Mouse (Mus musculus) intestine, postnatal 0 days (tissue): ENCODE measurements around the gene Inhbe. TPM values are rescaled to one million over a fixed set of nuclear protein-coding genes. Genes with fewer than 3 reads are reported as not detected.

ENCODE experiments used
- ATAC-seq: fragments of 200-750 bp; cut with Nextera tagmentation; 2 replicates; pipeline ENCODE4 v1.8.0; 2017; ENCODE audit warnings: mild to moderate bottlenecking, moderate TSS enrichment, moderate library complexity
- H3K27ac ChIP-seq: fragments of 300-500 bp; sonication (generic); 2 replicates; pipeline ENCODE4 v1.5.1; 2014; ENCODE audit warnings: mild to moderate bottlenecking, low read depth, low read length, moderate library complexity
- H3K27me3 ChIP-seq: fragments of 300-500 bp; sonication (generic); replicated peaks from 2 replicates; pipeline ENCODE4 v1.6.1; 2014; ENCODE audit warnings: low read length, mixed read lengths; ENCODE audit not compliant: control insufficient read depth, insufficient read depth
- H3K36me3 ChIP-seq: fragments of 300-500 bp; sonication (generic); 2 replicates; pipeline ENCODE4 v1.6.1; 2014; ENCODE audit warnings: mild to moderate bottlenecking, moderate library complexity; ENCODE audit not compliant: control insufficient read depth, insufficient read depth
- H3K4me1 ChIP-seq: fragments of 300-500 bp; sonication (generic); replicated peaks from 2 replicates; pipeline ENCODE4 v1.6.1; 2014; ENCODE audit warnings: antibody characterized with exemption, low read length, mixed read lengths; ENCODE audit not compliant: control insufficient read depth, insufficient read depth
- H3K4me2 ChIP-seq: fragments of 300-500 bp; sonication (generic); replicated peaks from 2 replicates; pipeline ENCODE4 v1.6.1; 2014; ENCODE audit warnings: low read depth, mild to moderate bottlenecking, moderate library complexity
- H3K4me3 ChIP-seq: fragments of 300-500 bp; sonication (generic); 2 replicates; pipeline ENCODE4 v1.5.1; 2014; ENCODE audit warnings: low read depth, low read length
- H3K9ac ChIP-seq: fragments of 300-500 bp; sonication (generic); 2 replicates; pipeline ENCODE4 v1.6.1; 2014; ENCODE audit warnings: mild to moderate bottlenecking, low read depth, low read length
- H3K9me3 ChIP-seq: fragments of 300-500 bp; sonication (generic); 2 replicates; pipeline ENCODE4 v1.6.1; 2016; ENCODE audit warnings: mixed run types; ENCODE audit not compliant: control insufficient read depth
- CTCF ChIP-seq: sonication (generic); IDR thresholded peaks from 2 replicates; pipeline ENCODE4 v1.5.1; 2016; ENCODE audit warnings: low read depth, mild to moderate bottlenecking, control low read depth, antibody characterized with exemption, moderate library complexity
- WGBS: fragments of 180-500 bp; shearing (Covaris S2); extraction: QIAGEN DNeasy Blood & Tissue Kit; methylation state at CpG from one replicate; pipeline ENCODE4 v1.1.7; 2014; 5-methylcytosine and 5-hydroxymethylcytosine counted together
- polyA plus RNA-seq: library from polyadenylated mRNA; unstranded; fragments of >200 nt; fragmentation: Nextera tagmentation; extraction: Ambion mirVana; gene quantifications from 2 replicates; pipeline ENCODE4 v1.2.1, GENCODE M21; 2015

Gene Inhbe
- polyA plus RNA-seq, 1 experiment from 2014 or later: 0.04 TPM

- H3K4me1 ChIP-seq: no peaks in the 10 kb centered on the region
- no peak overlapping the region for H3K4me3 ChIP-seq
- no peak overlapping the region for H3K4me2 ChIP-seq
- H3K27me3 ChIP-seq: no peaks in the 10 kb centered on the region
- no peaks in the 10 kb centered on the region for H3K36me3 ChIP-seq
- no peak for TF ChIP-seq CTCF
- no peaks in the 10 kb centered on the region for H3K9me3 ChIP-seq
- H3K27ac ChIP-seq: no peak overlapping the region
- ATAC-seq: no peak
- 64% methylated on average over 8 of the region's 8 CpGs for WGBS
- no peak overlapping the region for H3K9ac ChIP-seq
Measured at GRCm38 (mm10) chr10:127349810-127350209, 4.4 kb downstream of the Inhbe start.

- TF ChIP-seq CTCF: peak; percentile 36; the same call in 1 of the 2 replicates
- H3K4me1 ChIP-seq: no peaks in the 10 kb centered on the region
- no peaks in the 10 kb centered on the region for H3K27me3 ChIP-seq
- no peak overlapping the region for H3K4me2 ChIP-seq
- no peak for ATAC-seq
- no peaks in the 10 kb centered on the region for H3K36me3 ChIP-seq
- WGBS: 66% methylated on average over 4 of the region's 4 CpGs
- no peak overlapping the region for H3K4me3 ChIP-seq
- H3K27ac ChIP-seq: no peak overlapping the region
- H3K9me3 ChIP-seq: no peaks in the 10 kb centered on the region
- H3K9ac ChIP-seq: no peak overlapping the region
Measured at GRCm38 (mm10) chr10:127348957-127349356, 5.3 kb downstream of the Inhbe start.

- no peak for TF ChIP-seq CTCF
Measured at GRCm38 (mm10) chr10:127346173-127346572, 8.0 kb downstream of the Inhbe start.

GRCm38 (mm10) chr10:127343029-127343428 lies 11.2 kb downstream of the Inhbe start:
- Histone ChIP-seq H3K9me3 (no peaks in the 10 kb centered on the region), H3K9ac (no peak overlapping the region), H3K36me3 (no peaks in the 10 kb centered on the region), H3K27ac (no peak overlapping the region), H3K4me3 (no peak overlapping the region), H3K4me1 (peaks cover 6% of the 10 kb centered on the region; the same call in 1 of the 2 replicates), H3K27me3 (peaks cover 22% of the 10 kb centered on the region; the same call in 1 of the 2 replicates), H3K4me2 (no peak overlapping the region)
- ATAC-seq: no peak
- WGBS: 76% methylated on average over 3 of the region's 3 CpGs
- TF ChIP-seq CTCF: no peak

More at GRCm38 (mm10) chr10:127346173-127346572, 8.0 kb downstream of the Inhbe start:
- H3K36me3 ChIP-seq: no peaks in the 10 kb centered on the region
- H3K27me3 ChIP-seq: peaks cover 6% of the 10 kb centered on the region; the same call in 1 of the 2 replicates
- no peak overlapping the region for H3K27ac ChIP-seq
- ATAC-seq: no peak
- no peak overlapping the region for H3K4me2 ChIP-seq
- no peak overlapping the region for H3K4me3 ChIP-seq
- WGBS: 83% methylated on average over 3 of the region's 3 CpGs
- H3K9me3 ChIP-seq: no peaks in the 10 kb centered on the region
- H3K4me1 ChIP-seq: no peaks in the 10 kb centered on the region
- no peak overlapping the region for H3K9ac ChIP-seq

GRCm38 (mm10) chr10:127341891-127342639 lies 12.1 kb downstream of the Inhbe start, which contains the start of gene Gli1:
Gene Gli1 (minus strand): TSS chr10:127341974.
- WGBS: under 1% methylated on average over 29 of the region's 29 CpGs
- H3K4me3 ChIP-seq: peak within 1 kb of the TSS; percentile 50

GRCm38 (mm10) chr10:127341360-127341690 lies 12.9 kb downstream of the Inhbe start:
- Histone ChIP-seq H3K9me3 (no peaks in the 10 kb centered on the region), H3K9ac (peak overlapping the region; percentile 28; the same call in 1 of the 2 replicates), H3K4me1 (peaks cover 6% of the 10 kb centered on the region; the same call in 1 of the 2 replicates), H3K27ac (peak overlapping the region; percentile 78), H3K27me3 (peaks cover 22% of the 10 kb centered on the region; the same call in 1 of the 2 replicates), H3K36me3 (no peaks in the 10 kb centered on the region), H3K4me3 (peak overlapping the region; percentile 50), H3K4me2 (peak overlapping the region; percentile 80)
- no peak for TF ChIP-seq CTCF
- 2% methylated on average over 10 of the region's 11 CpGs for WGBS
- no peak for ATAC-seq

More at GRCm38 (mm10) chr10:127341891-127342639, 12.1 kb downstream of the Inhbe start, which contains the start of gene Gli1:
- H3K9ac ChIP-seq: peak within 1 kb of the TSS; percentile 28; the same call in 1 of the 2 replicates
- peak within 1 kb of the TSS; percentile 80 for H3K4me2 ChIP-seq
- TF ChIP-seq CTCF: peak; percentile 89
- ATAC-seq: peak; percentile 26
- no peaks in the 10 kb centered on the region for H3K9me3 ChIP-seq
- peaks cover 22% of the 10 kb centered on the region; the same call in 1 of the 2 replicates for H3K27me3 ChIP-seq
- H3K27ac ChIP-seq: peak within 1 kb of the TSS; percentile 78
- peaks cover 6% of the 10 kb centered on the region; the same call in 1 of the 2 replicates for H3K4me1 ChIP-seq
- no peaks in the 10 kb centered on the region for H3K36me3 ChIP-seq
